Mouse (Mus musculus) thymus, postnatal 10 days (tissue): ENCODE measurements around the gene Capn8.
A peak's percentile ranks its signal among the peaks of the same experiment; 100 is the strongest.

Experiments used
- DNase-seq, 2 experiments: peaks; one replicate each; pipeline ENCODE4 v3.0.0; 2021; ENCODE audit warnings: low spot score in 2 of 2

Gene Capn8

DNA sequence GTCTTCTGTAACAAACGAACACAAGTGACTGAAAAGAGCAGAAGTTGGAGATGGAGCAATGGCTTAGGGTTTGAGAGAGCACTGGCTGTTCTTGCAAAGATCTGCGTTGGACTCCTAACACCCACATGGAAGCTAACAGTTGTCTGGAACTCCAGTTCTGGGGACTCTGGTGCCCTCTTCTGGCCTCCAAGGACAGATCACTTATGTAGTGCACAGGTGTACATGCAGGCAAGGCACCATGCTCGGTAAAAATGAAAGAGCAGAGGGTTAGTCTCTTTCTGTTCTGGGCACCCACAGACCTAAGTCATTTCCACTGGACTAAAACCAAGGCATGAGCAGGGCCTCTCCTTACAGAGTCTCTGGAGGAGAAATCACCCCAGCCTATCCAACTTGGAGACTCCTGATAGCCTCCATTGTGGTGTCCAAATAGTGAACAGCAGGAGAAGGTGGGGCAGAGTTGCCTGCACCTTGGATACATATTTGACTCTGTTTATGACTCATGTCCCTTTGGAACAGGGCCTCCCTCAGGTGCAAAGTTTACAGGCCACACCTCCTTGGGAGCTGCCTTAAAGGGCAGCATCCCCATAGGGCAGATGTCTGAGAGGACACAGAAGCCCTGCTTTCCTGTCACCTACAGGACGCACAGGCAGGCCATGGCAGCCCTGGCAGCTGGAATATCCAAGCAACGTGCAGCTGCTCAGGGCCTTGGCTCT, at the start of gene Capn8:
TSS of gene Capn8 (plus strand) at position 600 of the 713 bp plus-strand sequence.
- peak in 1 of 2 experiments; percentile 31 for DNase-seq

DNA sequence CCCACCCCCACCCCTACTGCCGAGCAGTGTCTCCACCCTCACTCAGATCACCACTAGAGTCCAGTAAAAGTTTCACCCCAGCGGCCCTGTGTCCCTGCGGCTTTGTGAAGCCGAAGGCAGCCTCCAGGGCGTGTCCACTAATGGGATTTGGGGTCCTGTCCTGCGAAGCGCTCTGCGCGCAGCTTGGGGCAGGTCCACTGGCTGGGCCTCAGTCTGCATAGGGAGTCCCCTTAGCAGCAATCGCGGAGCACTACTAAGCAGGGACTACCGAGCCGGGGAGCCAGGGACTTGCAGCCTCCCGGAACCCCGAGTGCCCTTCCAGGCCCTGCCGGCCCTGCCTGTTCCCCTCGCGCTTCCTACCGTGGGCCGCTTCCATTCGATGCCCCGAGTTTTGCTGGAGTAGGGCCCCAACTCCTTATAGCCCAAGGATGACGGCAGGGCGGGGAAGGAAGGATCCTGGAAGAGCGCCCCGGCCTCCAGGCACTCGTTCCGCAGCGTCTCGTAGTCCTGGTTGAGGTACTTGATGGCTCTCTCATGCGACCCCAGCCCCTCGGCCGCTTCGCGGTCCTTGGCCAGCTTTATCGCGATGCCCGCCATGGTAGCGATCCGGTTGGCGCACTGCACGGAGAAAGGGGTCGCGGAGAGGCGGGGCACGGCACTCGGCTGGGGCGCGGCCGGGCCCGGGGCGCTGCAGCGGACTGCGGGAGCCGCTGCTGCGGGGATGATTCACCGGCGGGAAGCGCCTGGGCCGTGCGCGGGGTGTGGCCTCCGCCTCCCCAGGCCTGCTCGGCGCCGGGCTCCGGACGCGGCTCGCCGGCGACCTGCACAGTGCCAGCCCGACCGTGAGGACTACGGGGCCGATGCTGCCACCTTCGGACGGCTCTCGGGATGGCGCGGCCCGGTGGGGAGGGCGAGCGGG, 47.8 kb upstream of the Capn8 start, which contains the start of gene Capn2:
TSS of gene Capn2 (minus strand) at position 851 of the 919 bp plus-strand sequence.
- peak; percentile 69 to 83 for DNase-seq

DNA sequence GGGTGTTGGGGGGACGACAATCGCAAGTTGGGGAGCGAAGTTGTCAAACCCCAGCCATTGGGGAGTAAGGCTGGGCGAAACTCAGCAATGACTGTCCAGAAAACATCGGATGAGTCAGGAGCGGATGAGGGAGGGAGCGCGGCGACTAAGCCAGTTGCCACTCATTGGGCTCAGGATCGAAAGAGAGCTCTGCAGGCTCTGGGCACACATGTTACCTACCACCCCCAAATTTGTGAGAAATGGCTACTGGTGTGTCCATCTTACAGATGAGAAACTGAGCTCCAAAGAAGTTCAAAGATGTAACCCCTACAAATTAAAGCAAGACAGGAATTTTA, 47.2 kb upstream of the Capn8 start:
- DNase-seq: no peak

DNA sequence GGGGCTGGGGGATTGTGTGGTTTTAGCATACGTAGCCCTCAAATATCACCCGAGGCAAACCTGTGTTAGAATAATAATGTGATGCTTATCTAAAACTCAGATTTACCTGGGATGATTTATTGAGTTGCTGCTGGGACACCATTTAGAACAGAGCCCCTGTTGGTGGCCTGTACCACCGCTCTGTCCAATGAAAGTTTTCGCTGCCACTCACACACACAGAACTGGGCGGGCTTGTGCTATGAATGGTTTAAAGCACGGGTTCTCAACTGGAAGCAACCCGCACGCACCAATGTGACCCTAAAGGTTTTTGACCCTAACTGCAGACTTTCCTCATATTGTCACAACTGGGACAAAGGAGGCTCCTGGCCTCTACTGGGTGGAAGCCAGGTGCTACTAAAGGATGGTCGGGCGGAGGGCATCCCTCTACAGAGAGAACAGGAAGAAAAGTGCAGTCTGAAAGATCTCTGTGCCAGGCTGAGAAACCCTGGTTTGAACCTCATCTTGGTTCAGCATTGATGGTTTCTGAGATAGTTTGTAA, 46.6 kb upstream of the Capn8 start:
- no peak for DNase-seq

DNA sequence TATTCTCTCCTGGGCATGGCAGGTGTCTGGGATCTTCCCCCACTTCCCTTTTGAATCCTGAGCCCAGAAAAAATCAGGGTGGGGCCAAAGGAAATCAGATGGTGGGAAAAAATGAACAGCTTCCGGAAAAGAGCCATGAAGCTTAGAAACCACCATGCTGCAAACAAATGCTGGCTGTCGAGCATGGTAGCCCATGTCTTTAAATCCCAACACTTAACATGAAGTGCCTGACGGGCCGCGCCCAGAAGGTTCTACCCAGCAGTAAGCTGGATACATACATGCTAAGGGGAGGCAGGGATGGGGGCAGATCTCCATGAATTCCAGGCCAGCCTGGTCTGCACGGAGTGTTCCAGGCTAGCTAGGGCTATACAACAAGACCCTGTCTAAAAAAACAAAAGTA, 46.0 kb upstream of the Capn8 start:
- DNase-seq: no peak

DNA sequence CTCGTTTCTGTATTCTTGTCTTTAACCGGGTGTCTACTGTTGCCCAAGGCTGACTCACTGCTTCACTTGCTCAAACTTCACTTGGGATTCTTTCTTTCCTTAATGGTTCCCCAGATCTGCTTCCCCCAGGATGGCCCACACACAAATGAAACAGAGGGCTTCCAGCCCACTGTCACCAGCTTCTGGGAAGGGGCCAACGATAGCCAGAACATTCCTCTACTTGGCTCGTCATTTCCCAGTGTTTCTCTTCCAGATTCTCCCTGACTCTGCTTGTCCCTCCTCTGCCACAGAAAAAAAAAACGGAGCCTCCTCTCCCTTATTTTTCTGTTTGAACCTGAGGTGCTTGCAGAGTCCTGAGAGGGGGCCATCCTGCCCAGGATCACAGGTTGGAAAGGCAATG, 45.5 kb upstream of the Capn8 start:
- DNase-seq: no peak

DNA sequence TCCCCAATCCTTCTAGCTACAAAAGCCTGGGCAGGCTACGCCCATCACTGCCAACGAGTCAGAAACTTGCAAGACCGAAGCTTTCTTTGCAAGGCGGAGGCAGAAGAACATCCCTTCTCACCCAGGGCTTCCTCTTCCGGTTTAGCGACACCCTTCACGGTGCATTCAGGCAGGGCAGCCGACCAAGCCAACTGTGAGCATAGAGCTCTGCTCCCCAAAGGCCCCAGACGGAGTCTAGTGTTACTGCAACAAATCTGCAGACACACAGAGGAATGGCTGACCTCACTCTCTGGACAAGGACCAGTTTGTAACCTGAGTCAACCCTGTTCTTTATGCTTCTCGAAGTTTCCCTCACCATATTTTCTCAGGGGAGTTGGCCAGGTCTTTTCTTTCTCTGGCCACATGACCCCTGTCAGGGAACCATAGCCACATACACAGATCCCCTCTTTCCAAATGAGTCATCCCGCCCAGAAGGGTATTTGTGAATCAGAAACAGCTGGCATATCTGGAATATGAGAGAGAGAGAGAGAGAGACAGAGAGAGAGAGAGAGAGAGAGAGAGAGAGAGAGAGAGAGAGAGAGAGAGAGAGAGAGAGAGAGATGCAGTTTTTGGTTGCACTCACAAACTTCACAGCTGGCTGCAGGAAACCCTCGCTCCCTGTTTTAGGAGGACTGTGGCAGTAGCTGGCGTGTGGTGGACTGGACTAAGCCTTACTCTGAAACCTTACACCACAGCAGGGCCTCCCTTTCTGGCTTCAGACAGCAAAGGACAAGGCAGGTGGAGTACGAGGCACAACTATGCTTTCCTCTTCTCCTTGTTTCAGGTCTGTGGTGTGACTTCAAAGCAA, 44.5 kb upstream of the Capn8 start:
- DNase-seq: peak; percentile 61 to 68

DNA sequence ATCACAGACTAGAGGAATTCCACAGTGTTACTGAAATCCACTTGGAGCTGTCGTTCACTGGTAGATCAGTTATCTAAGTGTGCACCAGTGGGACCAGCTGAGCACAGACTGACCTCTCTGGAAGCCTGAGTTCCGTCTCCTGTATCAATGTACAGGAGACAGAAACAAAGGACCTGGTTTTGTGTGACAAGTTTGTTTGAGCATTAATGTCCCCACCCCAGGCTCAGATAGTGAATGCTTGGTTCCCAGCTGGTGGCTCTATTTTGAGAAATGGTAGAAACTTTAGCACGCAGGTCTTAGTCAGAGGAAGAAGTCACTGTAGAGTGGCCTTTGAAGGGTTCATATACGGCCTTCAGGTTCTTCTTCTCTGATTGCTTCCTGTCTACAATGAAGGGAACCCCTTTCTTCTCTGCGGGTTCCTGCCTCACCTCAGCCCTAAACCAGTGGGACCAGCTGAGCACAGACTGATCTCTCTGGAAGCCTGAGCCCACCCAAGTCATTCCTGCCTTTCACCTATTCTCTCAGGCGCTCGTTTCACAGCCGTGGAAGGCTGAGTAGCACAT, 43.8 kb upstream of the Capn8 start:
- no peak for DNase-seq

DNA sequence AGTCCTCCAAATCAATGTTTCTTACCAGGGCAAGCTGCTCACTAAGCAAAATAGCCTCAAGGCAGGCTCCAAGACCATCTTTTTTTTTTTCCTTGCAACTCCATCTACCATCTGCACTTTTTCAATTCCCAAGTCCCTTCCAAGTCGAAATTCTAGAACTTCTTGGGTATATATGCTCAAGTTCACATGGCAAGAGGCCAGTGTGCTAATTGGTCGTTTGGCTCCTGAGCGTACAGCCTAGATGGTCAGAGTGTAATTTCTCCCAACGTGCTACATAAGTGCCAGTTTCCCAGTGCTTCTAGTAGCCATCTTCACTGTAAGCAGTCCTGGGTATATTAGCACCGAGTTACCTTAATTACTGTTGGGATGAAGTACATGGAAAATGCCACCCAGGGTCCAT, 41.8 kb upstream of the Capn8 start:
- no peak for DNase-seq

DNA sequence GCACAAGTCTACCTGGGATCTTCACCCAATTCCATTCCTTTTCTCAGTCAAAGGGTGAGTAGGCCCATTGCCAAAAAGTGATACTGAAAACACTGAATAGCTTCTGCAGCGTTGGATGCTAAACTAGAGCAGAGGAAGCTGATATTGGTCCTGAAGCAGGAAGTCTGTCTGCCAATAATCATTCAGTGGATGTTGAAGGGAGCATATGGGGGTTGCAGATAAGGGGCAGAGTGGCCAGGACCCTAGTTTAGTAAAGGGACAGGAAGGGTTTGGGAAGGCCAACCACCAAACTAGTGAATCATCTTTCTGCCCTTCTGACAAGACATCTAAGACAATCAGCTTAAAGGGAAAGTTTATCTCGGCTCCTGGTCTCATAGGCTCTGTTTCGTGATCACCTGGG, 41.1 kb upstream of the Capn8 start:
- no peak for DNase-seq

DNA sequence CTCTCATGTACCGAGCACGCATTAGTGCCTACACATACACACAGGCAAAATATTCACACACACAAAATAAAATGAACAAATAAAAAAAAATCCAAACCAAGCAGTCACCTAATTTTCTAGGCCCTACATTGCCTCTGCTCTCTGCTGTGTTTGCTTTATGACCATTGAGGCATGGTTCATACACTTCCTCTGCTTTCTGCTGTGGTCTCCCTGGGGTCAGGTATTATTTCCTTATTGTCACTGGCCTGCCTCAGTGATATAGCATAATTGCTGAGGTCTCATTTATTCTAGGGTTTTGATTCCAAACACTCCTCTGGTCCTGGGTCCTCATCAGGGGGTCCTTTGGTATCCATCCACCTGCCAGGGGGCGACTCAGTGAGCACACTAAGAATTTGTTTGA, 39.2 kb upstream of the Capn8 start:
- no peak for DNase-seq

DNA sequence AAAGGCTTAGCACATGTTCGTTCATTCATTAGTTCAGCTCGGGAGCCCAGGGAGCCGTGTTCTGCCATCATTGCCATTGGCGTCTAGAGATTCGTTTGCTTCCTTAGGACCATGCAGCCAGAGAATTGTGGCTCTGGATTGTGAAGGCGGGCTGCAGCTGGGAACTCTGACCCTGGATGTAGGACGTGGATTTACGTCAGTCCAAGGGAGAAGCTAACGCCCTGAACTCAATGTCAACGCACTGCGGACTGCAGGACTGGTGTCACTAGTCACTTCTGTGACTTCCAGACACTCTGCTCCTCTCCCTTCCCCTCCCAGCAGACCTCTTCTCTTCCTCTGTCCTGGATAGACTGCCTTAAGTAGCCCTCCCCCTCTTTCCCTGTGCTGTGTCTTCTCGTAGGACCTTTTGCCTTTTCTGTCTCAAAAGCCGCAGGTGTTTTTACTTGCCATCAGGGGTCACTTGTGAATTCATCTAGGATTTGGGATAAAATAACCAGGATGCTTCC, 37.5 kb upstream of the Capn8 start:
- DNase-seq: no peak

DNA sequence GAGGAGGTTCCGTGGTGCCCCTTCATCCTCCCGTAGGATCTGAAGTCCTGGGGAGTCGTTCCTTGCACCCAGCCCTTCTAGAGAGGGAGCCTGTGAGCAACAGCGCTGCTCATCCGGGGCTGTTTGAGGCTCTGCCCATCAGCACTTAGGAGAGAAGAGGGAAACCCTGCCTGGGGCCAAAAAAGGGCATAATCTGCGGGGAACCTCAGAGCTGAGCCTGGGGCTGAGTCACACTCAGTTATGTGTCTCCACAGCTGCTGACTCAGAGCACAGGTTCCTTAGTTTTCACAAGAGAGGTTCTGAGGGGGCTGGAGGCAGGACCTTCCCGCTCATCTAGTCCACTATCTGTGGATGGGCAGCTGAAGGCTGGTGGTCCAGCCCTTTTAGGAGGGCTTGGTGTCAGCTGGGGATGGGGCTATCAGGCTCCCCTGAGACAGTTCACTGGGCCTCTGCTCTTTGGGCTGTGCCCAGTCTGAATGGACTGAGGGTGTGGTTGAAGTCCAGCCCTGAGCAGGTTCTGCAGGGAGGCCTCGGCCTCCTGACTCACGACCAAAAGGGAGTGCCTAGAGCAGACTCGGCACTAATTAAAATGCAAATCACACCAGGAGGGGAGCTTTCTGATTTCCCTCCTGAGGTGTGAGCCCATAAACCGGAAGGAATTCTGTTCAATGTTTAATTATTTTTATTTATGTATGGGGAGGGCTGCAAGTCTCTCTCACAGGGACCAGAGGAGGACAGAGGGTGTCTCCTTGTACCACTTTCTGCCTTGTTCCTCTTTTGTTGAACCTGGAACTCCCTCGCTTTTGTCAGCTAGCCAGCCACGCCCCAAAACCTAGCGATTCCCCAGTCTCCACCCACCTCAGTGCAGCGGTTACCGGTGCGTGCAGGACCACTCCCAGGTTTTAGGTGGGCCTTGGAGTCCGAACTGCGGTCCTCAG, 36.6 kb upstream of the Capn8 start:
- no peak for DNase-seq

DNA sequence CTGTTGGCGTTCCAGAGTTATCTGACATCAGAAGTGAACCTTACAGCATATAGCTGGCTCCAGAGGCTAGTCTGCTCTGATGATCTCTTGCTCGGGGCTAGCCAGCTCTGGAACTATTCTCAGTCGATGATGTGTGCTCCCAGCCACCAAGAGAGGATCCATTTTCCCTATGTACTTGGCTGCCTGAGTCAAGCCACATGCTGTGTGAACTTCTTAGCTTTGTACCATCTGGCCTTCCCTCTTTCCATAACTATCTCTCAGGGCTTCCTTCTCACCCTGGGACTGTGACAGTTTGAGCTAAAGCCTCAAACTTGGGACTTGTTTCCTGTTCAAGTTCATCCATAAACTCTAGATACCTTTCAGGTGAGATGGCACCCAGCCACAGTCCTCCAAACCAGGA, 31.2 kb upstream of the Capn8 start:
- no peak for DNase-seq

DNA sequence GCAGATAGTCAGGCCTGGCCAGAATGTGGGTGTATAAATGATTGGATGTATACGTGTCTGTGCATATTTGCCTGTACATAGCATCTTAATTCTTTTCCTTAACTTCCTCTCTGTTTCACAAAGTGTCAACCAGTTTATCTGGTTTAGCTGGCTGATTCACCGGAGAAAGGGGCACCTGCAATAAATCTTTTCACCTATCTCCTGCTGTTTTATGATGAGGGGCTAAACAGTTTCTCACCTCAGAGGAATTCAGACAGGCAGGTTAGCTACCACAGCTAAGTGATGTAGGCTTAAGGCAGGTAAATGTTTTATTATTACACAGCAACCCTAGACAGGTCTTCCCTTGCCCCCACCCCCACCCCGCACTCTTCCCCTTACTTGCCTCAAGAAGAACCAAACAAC, 29.7 kb upstream of the Capn8 start:
- no peak for DNase-seq

DNA sequence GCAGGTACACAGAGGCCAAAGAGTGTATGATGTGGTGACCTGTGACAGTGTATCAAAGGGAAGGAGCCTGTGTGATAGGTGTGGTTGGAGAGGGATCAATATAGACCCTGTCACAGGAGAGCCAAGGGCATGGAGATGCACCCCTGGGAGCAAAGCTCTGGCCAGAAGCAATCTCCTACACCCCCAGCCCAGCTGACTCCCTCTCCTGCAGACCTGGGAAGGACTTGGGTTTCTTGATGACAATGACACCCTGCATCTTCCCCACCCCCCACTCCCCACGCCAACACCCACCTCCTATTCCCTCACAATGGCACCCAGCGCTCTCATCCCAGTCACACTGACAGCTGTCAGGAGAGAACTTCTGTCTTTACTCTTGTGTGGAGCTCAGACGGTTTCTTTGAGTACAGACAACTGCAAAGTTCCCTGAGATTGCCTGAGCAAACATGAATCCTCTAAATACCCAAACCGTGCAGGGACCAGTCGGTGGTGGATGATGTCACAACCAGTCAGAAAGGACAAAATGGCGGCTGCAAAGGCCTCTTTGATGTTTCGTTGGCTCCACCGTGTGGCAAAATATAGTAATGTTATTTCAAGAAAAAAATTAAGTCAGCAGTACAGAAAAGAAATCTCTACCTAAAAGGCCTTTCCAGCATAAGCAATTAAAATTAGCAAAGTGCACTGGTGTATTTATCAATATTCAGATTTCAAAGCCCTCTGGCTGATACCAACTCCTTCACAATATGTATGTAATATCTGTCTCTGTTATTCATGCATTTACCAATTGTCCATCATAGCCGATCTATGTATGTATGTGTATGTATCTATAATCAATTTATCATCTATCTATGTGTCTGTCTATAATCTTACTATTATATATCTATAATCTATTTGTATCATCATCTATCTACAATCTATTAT, 25.5 kb upstream of the Capn8 start:
- DNase-seq: peak; percentile 54 to 79

DNA sequence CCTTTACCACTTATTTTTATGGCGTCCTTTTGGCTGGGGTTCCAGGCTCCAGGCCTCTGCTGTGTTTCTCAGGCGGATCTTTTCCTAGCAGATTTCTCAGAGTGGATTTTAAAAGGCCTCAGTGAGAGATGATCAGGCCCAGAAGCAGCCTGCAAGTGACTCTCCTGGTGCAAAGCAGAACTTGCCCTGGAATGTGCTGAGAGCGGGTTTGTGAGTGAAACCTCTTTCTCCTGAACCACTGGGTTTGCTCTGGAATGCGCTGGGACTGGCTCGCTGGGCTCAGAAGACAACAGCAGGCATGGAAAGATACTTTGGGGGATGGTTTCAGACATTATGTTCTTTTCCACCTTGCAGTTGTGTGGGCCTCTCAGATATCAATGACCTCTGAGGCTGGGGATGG, 22.7 kb upstream of the Capn8 start:
- no peak for DNase-seq

DNA sequence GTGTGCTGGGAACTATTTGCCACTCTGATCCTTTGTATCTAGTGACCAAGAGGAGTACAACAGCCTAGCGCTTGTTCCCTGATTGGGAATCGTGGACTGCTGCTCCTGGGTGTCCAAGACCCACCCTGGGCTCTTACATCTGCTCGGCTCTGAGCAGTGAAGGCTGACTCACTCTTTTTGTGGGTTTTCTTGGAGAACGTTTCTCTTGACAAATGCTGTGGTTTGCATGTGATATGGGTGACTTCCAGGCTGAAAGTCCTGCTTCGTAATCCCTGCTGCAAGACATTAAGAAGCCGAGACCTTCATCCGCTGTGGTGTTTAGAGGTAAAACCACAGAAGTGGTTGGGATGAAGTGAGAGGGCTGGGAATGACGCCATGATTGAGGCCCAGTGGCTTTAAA, 21.7 kb upstream of the Capn8 start:
- DNase-seq: no peak

DNA sequence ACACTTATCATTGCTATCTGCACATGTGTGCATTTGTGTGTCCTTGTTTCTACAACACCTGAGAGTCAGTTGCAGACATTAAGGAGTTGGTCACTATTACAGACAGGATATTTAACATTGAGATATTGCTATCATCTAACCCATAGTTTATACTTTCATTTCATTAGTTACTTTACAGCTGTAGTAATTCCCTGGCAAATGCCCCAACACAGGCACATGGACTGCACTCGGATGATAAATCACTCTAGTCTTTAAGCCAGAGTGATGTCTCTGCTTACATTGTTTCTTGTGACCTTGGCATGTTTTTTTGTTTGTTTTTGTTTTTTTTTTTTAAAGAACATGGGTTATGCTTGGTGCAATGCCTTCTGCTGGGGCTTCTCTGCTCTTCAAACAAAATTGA, 20.9 kb upstream of the Capn8 start:
- DNase-seq: no peak
